Mouse (Mus musculus): ENCODE data around the gene Farp1. TPM values are rescaled to one million over a fixed set of nuclear protein-coding genes. Genes with fewer than 3 reads are reported as not detected.

Farp1 gene
- polyA plus RNA-seq, 3 experiments from 2014 or later, result 2.0 to 3.1 (median 2.9) TPM

- ATAC-seq, result no peak
Observed at GRCm38 (mm10) chr14:121229036-121229773, 194.2 kb downstream of the Farp1 start.

GRCm38 (mm10) chr14:121231232-121231631, 196.2 kb downstream of the Farp1 start:
- ATAC-seq, result no peak

GRCm38 (mm10) chr14:121234741-121235307, 199.8 kb downstream of the Farp1 start:
- ATAC-seq, result no peak

GRCm38 (mm10) chr14:121236736-121237135, 201.7 kb downstream of the Farp1 start:
- no peak for ATAC-seq

DNA sequence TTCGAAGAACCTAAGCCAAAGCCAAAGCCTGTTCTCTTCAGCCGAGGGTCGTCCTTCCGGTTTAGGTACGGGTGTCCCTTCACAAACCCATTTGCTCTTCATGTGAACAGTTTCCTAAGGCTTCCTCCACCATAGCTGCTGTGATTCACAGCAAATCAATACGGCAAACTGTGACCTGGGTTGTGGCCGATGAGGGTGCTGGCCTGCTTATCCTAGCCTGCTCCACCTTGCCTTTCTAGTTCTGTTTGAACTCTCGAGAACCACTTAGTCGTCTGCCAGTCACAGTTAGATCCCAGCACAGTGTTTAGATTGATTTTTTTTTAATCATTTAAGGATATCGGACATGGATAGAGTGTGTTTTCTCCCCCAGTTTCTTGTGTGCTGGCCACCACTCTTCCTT, 203.7 kb downstream of the Farp1 start:
- no peak for ATAC-seq

GRCm38 (mm10) chr14:121239386-121239785, 204.4 kb downstream of the Farp1 start:
- no peak for ATAC-seq

DNA sequence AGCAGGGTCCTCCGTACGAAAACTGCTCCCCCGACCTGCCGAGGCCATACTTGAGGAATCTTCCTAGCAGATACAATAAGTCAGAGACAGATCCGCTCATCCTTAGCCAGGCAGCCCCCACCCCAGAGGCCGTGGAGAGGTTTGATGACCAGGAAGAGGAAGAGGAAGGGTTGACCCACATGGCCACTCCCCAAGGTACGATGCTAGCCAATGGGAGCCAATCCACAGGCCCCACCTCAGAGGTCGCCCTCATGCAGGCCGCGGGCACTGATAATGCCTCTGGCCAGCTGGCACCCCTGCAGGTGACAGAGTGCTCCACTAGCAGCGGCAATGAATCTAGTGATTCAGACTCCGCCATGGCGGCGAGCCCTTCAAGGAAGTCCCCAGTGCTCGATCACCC, 209.1 kb downstream of the Farp1 start:
- no peak for ATAC-seq

- ATAC-seq, result no peak
Observed at GRCm38 (mm10) chr14:121246048-121246731, 211.2 kb downstream of the Farp1 start.

DNA sequence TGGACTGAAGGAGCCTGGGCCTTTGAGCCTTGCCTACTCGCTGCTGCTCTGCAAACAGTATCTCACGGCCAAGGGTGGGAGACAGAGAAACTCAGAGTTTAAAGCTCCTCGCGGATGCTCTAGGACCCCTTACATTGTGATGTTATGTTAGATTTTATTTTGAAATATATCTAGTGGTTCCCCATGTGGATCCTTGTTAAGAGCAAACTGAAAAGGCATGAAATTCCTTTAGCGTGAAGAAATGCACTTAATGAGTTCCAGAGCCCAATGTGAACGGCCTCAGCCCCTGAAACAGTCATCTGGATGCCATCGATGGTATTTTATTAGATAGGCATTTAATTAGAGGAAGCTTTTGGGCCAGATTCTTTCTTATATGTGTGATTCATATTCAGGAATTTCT, 212.3 kb downstream of the Farp1 start:
- ATAC-seq, result no peak

DNA sequence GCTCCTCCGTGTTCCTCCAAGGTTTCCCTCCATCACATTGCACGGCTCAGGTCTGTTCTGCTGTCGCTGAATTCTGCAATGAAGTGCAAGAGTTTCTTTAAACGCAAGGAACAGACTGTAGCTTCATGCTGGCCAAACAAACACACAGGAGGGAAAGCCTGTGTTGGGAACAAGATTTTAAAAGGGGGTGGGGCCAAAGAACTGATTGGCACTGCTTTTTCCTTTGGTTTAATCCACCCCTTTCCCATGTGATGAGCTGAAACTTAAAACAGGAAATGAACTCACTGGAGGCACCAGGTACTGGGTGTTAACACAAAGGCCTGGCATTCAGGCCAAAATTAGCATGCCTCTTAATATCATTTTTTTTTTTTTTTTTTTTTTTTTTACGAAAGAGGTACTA, 213.3 kb downstream of the Farp1 start:
- ATAC-seq, result no peak

GRCm38 (mm10) chr14:121251099-121251498, 216.1 kb downstream of the Farp1 start:
- no peak for ATAC-seq

DNA sequence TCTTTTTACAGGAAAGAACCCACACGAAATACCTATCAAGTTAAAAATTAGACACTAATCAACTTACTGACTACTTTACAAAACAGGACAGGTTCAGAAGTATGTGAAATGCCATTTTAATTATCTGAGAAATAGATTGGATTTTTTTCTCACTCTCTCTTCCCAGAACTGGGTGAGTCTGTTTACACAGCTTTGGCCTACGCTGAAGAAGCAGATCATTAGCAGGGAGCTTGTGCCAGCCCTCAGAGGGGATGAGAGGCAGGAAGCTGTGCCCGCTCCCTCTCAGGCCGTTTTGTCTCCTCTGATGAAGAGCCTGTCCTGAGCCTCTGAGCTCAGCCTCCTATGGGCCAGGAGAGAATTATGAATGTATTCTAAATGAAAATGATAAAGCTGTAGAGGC, 216.7 kb downstream of the Farp1 start:
- no peak for ATAC-seq

GRCm38 (mm10) chr14:121252542-121252941, 217.5 kb downstream of the Farp1 start:
- ATAC-seq, result no peak

DNA sequence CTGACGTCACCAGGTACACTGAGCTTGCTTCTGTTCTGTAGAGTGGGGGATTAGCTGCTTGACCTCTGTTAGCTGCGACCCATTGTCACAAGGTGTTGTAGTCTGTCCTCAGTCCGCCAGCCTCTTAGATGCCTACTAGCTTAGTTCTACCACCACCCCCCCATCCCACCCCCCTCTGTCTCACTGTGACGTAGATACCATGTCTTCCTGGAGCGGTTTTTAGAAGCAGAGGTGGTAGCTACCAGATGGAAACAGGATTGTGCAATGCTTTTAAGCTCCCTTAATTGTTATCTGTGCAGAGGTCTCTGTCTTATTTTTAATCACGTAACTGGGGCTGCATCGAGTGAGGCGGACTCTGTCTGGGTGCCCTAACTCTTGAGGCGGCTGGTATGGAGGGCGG, 219.9 kb downstream of the Farp1 start:
- no peak for ATAC-seq

GRCm38 (mm10) chr14:121255469-121255868, 220.5 kb downstream of the Farp1 start:
- no peak for ATAC-seq

- ATAC-seq, result no peak
Observed at GRCm38 (mm10) chr14:121256896-121257295, 221.9 kb downstream of the Farp1 start.

- ATAC-seq, result no peak
Observed at GRCm38 (mm10) chr14:121259332-121259731, 224.3 kb downstream of the Farp1 start.

DNA sequence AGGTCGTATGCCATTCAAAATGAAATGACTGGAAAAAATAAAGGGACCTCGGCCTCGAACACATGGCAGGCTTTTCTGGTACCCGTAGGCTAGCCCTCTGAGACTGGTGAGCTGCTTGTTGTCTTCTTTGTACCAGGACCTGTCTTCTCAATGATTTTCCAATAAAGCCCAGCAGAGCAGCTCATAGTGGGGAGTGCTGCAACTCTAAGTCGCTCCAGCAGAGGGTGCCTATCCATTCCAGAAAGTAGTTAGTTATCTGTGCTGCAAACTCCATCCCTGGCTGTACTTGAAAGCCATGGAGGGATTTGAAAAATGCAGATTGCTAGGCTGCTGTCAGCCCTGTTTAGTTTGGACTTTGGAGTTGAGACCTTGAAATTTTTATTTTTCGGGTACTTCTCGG, 224.8 kb downstream of the Farp1 start:
- peak; percentile 51 for ATAC-seq

- ATAC-seq, result peak; percentile 58
Observed at GRCm38 (mm10) chr14:121261229-121261879, 226.4 kb downstream of the Farp1 start.

GRCm38 (mm10) chr14:121262606-121263005, 227.6 kb downstream of the Farp1 start:
- ATAC-seq, result no peak

GRCm38 (mm10) chr14:121263912-121264311, 228.9 kb downstream of the Farp1 start:
- no peak for ATAC-seq

GRCm38 (mm10) chr14:121264453-121264852, 229.5 kb downstream of the Farp1 start:
- no peak for ATAC-seq

DNA sequence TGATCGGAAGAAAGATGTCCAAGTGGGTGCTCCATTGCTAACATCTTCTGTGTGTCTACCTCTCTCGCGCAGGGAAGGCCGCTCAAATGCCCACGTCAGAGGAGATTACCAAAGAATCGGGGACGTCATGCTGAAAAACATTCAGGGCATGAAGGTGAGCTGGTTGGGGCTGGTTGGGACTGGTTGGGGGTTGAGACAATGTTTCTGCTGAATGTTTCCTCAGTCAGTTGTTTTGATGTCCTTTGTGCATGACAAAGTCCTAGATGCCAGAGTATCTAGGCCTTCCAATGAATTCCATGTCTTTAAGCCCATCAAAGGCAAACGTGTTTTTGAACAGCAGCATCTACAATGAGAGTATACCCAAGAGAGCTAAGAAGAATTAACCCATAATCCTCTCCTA, 232.8 kb downstream of the Farp1 start:
- ATAC-seq, result no peak
